Mouse (Mus musculus): ENCODE data around the gene Nfe2. TPM values are rescaled to one million over a fixed set of nuclear protein-coding genes. Genes with fewer than 3 reads are reported as not detected.
"Not testable (repeated sequence)": the region's sequence is repeated elsewhere in the genome, so short reads cannot be mapped to it uniquely, and the experiment has no call there.

Nfe2 gene
- total RNA-seq, 2 experiments from 2014 or later: not detected

DNA sequence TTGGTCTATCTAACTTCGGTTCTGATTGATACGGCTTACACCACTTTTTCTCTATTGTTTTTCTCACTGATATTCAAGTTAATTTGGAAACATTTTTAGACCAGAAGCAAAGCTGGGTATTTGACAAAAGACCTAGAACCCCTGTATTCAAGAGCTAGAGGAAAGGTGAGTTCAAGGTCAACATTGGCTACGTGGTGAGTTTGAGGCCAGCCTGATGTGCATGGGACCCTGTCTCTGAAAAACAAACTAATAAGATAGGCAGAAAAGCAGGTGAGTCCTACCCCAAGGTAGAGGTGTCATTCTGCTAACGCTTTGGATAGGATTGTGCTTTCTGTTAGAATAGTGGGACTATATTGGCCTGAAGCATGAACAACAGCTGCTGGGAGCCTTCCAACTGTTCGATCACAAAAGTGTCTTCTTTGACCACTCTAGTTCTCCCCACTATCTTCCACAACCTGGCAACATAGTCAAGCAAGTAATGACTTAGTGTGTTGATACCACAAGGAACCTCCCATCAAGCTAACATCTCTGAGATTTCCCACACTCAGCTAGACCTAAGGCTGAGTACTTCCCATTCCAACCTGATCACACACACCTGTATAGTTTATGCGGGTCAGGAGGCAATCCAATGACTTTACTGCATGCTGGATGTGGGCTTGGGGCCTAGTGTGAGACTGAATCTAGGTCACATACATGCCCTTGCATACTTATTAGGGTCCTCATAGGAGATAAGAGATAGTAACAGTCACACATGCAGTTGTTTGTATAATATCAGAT lies 1.8 kb downstream of the Nfe2 start:
- DNase-seq (ENCODE audit: low spot score in 2 of 2): no peak
- intact Hi-C loops (cut with DNase I): no loop called here

DNA sequence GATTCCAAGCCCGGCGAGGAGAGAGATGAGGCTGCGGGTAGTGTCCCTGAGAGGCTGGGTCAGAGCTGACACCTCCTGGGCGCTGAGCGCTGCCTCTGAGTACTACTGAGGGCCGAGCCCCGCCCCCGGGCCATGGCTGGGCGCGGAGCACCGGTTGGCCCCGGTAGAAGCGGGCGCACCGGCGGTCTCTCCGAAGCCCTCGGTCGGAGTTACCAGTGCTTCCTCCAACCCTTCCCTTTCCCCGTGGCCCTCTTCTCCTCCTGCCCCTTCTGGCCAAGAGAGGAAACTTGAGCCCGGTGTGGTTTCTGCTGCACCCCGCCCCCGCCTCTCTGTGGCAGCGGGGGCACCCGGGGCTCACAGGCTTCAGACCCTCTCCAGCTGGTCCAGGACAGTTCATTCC lies 3.0 kb downstream of the Nfe2 start:
- intact Hi-C loops (cut with DNase I): no loop called here
- no peak for DNase-seq (ENCODE audit: low spot score in 2 of 2)

DNA sequence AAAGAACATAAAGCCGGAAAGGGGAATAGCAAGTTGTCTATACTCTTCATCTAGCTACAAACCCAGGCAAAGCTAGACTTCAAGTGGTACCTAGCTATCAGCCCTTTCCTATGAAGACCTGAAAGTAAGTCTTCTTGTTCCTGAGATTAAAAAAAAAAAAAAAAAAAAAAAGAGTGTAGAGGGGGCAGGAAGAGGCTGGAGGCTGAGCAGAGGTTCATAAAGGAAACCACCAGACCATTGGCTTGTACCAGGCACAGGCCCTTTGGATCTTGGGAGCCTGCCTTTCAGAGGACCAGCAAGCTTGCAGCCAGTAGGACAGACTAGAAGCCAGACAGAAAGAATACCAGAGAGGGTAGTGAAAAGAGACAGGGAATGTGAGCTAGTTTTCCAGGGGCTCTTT lies 4.9 kb downstream of the Nfe2 start:
- no peak for DNase-seq (ENCODE audit: low spot score in 2 of 2)
- intact Hi-C loops (cut with DNase I): no loop called here

DNA sequence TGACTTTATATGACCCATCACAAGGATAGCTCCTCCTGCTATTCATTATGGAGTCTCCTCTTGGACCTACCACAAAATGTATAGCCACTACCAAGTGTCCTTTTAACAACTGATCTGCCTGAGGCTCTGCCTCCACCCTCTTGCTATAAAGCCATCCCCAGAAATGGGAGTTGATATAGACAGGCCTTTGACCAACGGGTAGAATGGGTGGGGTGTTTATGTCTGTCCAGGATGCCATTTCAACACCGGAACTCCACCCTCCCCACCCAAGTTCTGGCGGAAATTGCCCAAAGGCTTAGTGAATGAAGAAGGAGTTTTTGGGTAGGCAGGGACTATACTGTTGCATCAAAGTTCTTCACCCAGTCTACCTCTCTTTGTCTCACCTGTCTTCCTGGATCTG lies 5.5 kb downstream of the Nfe2 start:
- intact Hi-C loops (cut with DNase I): no loop called here

DNA sequence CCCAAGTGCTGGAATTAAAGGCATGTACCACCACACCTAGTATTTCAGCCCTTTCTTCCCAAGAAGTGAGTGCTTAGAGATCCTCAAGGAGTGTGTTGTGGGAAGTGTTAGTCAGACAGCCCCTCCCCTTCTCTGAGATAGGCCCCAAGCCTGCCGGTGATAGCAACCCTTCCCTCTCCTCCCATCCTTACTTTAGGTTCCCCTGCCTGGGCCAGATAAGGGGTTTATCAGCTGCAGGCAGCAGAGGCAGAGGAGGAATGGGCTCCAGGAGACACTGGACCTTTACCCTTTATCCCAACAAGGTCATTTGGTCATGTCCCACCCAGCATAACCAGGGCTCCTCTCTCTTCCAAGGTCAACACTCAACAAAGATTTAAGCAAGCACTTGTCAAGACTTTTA lies 6.6 kb downstream of the Nfe2 start:
- intact Hi-C loops (cut with DNase I): no loop called here
- no peak for DNase-seq (ENCODE audit: low spot score in 2 of 2)

More for the DNA sequence above, 5.5 kb downstream of the Nfe2 start:
- no peak for DNase-seq (ENCODE audit: low spot score in 2 of 2)

DNA sequence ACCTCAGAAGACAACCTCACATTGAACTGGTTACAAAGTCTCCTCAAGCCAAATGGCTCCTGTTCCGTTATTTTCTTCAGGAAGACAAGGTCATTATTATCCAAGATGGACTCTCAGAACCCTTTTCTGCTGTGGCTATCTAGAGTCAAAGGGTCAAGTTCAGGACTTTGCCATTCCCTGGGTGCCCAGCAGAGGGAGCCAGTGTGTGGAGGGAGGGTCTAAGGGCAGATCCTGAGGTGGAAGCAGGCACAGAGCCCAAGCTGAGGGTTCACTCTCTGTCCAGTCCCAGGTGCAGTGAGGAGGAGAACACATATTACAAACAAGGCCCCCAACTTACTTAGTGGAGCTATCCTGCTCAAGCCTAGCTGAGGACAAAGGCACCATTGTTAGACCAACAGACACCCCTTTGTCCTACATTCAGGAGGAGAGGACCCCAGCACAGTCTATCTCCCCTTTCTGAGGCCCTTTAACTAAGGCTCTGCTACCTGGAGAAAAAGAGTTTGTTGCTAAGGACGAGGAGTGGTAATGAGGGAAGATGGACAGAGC lies 7.9 kb downstream of the Nfe2 start:
- no peak for DNase-seq (ENCODE audit: low spot score in 2 of 2)
- intact Hi-C loops (cut with DNase I): loop anchor here (1.0 kb wide), 1 partner anchor 57 kb away; no protein-coding TSS in a partner anchor

DNA sequence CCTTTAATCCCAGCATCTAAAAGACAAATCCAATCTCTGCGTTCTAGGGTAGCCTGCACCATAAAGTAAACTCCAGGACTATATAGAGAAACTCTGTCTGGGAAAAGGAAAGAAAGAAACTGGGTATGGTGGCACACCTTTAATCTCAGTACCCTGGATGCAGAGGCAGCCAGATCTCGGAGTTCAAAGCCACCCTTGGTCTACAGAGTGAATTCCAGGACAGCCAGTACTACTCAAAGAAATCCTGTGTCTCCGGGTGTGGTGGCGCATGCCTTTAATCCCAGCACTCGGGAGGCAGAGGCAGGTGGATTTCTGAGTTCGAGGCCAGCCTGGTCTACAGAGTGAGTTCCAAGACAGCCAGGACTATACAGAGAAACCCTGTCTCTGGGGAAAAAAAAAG lies 8.7 kb downstream of the Nfe2 start:
- DNase-seq (ENCODE audit: low spot score in 2 of 2); intact Hi-C loops (cut with DNase I): not testable (repeated sequence)

DNA sequence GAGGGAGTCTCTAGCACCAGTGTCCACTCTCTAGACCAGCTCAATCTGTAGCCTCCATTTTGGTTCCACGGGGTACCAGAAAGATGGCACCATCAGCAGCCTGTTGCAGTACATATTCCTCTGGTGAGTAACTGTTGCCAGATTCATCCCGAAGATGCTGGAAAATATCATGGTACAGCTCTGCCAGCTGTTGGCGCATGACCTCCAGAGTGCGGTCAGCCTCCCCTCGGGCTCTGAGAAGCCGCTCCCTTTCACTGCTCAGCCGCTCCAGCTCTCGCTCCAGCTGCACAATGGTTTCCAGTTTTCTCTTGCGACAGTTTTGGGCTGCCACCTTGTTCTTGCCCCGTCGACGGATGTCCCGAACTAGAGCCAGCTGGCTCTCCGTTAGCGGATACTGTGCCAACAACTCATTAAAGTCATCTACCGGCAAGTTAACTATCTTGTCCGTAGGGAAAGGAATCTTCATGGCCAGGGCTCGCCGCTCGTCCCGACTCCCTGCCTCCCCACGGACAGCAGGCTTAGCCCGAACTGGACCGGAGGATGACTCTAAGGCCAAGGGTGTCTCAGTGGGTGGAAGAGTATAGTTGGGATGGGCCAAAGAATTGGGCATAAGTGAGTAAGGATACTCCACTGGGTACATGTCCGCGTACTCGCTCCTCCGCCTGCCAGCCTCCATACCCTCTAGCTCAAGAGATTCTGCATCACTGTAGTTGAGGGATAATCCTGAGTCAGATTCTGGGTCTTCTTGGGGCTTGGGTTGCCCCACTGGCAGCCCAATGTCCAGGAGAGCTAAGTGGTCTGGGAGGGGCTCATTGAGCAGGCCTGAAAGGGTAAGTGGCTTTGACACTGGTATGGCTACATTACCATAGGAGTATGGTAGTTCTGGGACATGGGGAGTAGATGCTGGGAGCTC lies 9.5 kb downstream of the Nfe2 start:
- intact Hi-C loops (cut with DNase I): no loop called here
- DNase-seq (ENCODE audit: low spot score in 2 of 2): no peak

DNA sequence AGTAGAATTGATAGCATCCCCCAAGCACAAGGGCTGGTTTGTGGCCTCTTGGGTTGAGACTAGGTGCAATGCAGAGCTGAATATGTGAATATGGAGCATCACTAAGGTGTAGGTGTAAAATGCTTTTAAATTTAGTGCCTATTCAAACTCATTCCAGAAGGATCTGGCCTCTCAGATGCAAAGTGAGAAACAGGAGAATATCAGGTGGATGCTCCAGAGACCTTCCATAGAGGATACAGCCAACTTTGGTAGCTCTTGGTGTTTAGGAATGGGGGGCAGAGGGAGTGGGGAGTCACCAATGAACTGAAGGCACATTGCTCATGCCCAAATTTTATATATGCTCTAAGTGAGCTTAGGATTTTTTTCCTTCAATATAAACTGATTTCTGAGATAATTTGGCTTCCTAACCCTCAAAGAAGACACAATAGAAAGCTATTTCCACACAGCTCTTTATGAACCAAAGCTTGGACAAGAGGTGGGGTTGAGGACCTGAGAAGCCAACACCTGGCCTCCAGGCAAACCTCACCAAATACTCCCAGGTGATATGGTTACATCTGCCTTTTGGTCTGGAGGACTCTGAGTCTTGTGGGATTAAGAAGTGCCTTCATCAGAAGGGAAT lies 10.3 kb downstream of the Nfe2 start:
- DNase-seq (ENCODE audit: low spot score in 2 of 2): no peak
- intact Hi-C loops (cut with DNase I): no loop called here

DNA sequence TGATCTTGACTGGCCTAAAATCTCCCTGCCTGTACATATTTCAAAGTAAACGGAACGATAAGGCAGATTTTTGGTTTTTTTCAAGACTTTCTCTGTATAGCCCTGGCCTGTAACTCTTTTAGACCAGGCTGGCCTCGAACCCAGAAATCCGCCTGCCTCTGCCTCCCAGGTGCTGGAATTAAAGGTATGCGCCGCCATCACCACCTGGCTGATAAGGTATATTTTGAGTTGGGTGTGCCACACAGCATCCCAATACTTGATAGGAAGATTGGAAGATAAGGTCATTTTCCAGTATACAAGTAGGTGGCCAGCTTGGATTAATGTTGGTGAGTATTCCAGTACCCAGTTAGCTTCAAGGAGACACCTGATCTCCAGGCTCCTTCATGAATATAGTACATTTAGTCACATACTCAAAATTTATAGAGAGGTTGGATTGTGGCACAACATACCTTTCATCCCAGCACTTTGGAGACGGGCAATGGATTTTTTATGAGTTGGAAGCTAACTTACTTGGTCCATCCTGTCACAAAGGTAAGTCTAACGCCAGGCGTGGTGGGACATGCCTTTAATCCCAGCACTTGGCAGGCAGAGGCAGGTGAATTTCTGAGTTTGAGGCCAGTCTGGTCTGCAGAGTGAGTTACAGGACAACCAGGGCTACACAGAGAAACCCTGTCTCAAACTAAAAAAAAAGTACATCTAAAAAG lies 11.0 kb downstream of the Nfe2 start:
- intact Hi-C loops (cut with DNase I): no loop called here
- DNase-seq (ENCODE audit: low spot score in 2 of 2): no peak

DNA sequence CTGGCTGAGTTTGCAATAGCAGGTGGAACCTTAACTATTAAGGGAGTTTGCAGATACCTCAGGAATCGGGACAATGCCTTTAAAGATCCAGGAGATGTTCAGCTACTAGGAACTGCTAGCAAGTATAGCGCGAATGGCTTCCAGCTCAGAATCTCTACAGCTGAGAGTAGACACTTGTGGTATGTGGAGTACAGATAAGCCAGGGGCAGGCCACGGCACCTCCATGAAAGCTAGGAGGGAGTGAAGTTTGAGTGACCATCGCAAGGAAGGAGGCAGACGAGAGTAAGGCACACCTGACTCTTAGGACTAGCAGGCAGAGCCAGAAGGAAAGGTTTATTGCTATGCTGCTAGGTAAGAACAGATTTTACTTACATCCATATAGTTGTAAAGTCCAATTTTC lies 12.6 kb downstream of the Nfe2 start:
- intact Hi-C loops (cut with DNase I): no loop called here
- DNase-seq (ENCODE audit: low spot score in 2 of 2): no peak

DNA sequence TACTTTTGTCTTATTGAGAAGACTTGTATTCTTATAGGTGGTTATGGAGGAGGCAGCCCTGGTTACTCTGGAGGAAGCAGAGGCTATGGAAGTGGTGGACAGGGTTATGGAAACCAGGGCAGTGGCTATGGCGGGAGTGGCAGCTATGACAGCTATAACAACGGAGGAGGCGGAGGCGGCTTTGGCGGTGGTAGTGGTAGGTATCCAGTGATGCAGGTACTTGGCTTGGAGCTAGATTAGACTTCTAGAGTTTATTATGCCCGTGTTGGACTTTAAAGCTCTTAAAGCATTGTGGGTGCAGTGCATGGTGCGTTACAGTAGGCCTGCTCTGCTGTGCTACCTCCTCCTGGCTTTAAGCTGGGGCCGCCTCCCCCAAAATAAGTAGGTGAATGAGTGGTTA lies 15.3 kb downstream of the Nfe2 start:
- intact Hi-C loops (cut with DNase I): loop anchor here (5.0 kb wide), 1 partner anchor 36 kb away; no protein-coding TSS in a partner anchor
- DNase-seq (ENCODE audit: low spot score in 2 of 2): no peak

DNA sequence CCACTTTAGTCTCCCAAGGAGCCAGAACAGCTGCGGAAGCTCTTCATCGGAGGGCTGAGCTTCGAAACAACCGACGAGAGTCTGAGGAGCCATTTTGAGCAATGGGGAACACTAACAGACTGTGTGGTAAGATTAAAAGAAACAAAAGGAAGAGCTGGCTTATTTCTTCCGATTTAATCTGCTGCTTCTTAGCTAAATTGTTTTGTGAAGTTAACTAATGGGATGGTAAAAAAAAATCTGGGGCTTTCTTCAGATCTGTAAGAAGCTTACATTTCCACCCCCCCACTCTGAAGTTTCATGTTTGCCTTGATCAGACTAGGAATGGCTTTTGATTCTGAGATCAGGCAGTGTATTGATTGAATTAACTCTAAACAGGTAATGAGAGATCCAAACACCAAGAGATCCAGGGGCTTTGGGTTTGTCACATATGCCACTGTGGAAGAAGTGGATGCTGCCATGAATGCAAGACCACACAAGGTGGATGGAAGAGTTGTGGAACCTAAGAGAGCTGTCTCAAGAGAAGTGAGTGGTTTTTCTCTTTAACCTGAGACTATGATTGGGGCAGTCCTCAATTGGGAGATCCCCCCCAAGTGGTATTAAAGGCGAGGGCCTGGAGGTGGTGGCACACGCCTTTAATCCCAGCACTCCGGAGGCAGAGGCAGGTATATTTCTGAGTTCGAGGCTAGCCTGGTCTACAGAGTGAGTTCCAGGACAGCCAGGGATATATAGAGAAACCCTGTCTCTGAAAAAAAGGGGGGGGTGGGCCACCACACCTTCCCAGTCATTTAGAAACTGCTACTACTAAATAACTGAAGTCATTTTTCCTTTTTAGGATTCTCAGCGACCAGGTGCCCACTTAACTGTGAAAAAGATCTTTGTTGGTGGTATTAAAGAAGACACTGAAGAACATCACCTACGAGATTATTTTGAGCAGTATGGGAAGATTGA lies 16.9 kb downstream of the Nfe2 start:
- not testable (repeated sequence) for DNase-seq (ENCODE audit: low spot score in 2 of 2)
- intact Hi-C loops (cut with DNase I): loop anchor here (2.0 to 5.0 kb wide), 2 partner anchors 31 to 34 kb away; partner anchors contain the start of gene Copz1

DNA sequence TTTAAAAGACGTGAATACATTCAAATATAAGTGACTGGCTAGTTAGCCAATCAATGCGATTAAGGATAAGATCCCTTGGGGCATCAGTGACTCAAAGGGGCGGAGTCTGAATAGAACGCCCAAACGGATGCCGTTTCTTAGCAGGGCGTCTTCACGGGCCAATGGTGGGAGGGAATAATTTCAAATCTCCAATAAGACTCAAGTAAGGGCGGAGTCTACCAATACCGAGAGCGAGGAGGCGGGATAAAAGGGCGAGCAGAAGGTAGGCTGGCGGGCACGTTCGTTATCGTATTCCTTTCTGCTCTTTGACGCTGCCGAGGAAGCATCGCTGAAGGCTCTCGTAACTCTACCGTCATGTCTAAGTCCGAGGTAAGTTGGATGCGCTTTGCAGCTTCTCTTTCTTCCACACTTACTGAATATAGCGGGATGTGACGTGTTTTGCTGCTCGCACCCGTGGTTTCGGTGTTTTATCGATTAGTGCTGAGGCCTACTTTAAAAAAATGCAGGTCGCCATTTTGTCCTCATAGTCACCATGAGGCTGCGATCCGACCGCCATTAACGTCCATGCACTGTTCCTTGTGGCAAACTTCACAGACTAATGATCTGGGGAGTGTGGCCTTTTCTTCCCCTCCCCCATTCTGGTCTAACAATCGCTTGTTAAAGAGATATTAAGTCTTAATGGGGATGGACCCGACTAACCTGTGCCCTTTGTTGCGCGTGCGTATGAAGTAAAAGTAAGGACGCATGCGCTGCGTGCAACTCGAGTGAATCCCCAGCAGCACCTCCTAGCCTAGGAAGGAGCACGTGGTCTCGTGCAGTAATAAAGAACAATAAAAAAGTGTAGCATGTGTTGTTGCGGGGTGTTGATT lies 17.8 kb downstream of the Nfe2 start, which contains the start of gene Hnrnpa1:
Gene Hnrnpa1 (plus strand): TSS at position 273 of the 869 bp plus-strand sequence.
- intact Hi-C loops (cut with DNase I): loop anchor here (2.0 to 5.0 kb wide), 2 partner anchors 32 to 33 kb away; partner anchors contain the start of gene Copz1
- DNase-seq (ENCODE audit: low spot score in 2 of 2): peak; percentile 95 to 99

DNA sequence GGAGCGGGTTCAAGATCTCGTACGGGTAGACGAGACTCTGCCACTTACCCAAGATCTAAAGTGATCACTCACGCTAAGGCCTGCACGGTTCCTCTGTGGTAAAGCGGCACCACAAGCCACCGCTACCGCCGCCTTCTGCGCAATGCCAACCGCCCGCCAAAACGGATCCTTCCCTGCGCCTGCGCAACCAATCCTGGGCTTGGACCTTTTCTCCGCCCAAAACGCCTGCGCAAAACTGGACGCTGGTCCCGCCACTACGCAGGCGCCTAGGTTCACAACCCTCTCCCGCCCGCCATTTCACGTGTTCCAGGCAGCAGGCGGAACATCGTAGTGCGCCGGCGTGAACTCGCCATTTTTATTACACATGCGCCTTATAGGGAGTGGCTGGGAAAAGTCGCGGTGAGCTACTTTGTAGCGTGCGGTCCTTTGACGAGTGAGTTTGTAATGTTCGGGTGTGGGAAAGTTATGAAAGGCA lies 18.5 kb downstream of the Nfe2 start, which contains the start of gene Cbx5:
Gene Cbx5 (minus strand): TSS at position 132 of the 475 bp plus-strand sequence.
- intact Hi-C loops (cut with DNase I): loop anchor here (2.0 to 5.0 kb wide), 2 partner anchors 32 to 33 kb away; partner anchors contain the start of gene Copz1
- DNase-seq (ENCODE audit: low spot score in 2 of 2): peak; percentile 98

DNA sequence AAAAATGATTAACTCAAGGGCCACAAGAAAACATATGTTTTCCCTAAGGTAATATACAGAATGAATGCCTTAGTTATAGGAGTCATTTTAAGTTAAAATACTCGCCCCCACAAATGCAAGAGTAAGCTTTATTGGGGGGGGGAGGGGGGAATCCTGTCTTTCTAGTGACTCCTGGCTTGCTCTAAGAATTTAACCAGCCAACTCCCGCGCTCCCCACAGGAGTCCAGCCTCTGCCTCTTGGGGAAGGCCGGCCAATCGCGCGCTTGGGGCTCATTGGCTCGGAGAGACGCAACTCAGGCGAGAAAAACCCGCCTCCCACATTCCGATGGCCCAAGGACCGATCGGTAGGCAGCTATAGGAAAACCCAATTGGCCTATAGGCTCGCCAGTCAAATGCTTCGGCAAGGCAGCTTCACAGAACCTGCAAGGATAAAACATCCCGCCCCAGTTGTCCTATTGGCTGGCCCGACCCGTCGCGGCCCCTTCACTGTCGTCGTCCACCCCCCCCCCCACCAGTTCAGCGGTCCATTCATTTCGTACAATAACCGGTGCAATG lies 19.0 kb downstream of the Nfe2 start:
- intact Hi-C loops (cut with DNase I): no loop called here

More for the DNA sequence above, 19.0 kb downstream of the Nfe2 start:
- DNase-seq (ENCODE audit: low spot score in 2 of 2): peak; percentile 97 to 98
